Comparison of ENCODE assay signal across 9 mouse cellular contexts in the genomic region with DNA sequence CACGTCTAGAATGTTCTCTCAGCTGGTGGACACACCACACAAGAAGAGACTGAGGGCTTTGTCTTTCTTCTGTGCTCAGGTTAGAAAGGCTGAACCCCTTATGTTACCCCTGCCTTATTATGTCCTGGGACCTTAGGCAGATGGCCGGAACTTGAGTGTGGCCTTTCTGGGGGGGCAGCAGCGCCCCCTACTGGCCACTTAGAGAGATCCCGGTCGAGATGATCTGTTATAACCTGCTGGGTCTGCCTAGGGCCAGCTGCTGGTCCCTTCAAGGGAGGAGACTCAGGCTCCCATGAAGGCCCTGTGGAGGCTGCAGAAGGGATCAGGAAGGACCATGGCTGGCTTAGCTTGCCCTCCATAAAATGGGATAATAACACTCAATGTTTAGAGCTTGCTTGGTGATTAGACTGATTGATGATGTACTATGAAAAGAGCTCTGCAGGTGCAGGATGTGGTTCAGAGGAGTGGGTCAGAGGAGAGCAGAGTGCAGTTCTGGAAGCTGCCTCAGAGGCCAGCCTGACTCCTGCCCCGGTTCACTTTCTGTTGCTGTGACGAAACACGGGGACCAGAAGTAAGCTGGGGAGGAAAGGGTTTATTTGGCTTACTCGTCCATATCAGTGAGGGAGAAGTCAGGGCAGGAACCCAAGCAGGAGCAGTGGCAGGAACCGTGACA. TPM values are rescaled to one million over a fixed set of nuclear protein-coding genes. Genes with fewer than 3 reads are reported as not detected.
DNase-seq lines count a peak whose midpoint lies in the region; ATAC-seq lines count a peak whose summit lies in the region.
"Had no signal": no experiment of that assay in that cellular context is flagged by ENCODE, and none has a peak within 500 bp of the region (broad histone marks: within the 10 kb centered on the region; RNA-seq: fewer than 3 reads in every experiment).

No protein-coding gene starts in this region.

- H3K4me2 ChIP-seq in stomach, embryonic 15.5 days, result no peak overlapping the region
- H3K4me2 ChIP-seq: liver, embryonic 13.5 days had no signal

- WGBS in heart, embryonic 10.5 days, result 27% methylated on average over 10 of the region's 10 CpGs
- WGBS in limb, embryonic 10.5 days, result 42% methylated on average over 10 of the region's 10 CpGs
- WGBS in stomach, embryonic 15.5 days, result 33% methylated on average over 10 of the region's 10 CpGs

- H3K36me3 ChIP-seq in heart, embryonic 10.5 days, result no peaks in the 10 kb centered on the region
- no peaks in the 10 kb centered on the region for H3K36me3 ChIP-seq in limb, embryonic 10.5 days
- H3K36me3 ChIP-seq in stomach, embryonic 15.5 days, result no peaks in the 10 kb centered on the region
- H3K36me3 ChIP-seq: liver, embryonic 13.5 days had no signal

- peak; percentile 95 for DNase-seq in heart, adult 11 months
- no peak for DNase-seq in heart, embryonic 10.5 days (ENCODE audit: low spot score)
- DNase-seq in 3134 (ENCODE audit: extremely low read depth, insufficient read length, low spot score) (peak; percentile 38), NIH3T3 (ENCODE audit: low read depth) (peak; percentile 75)
- DNase-seq in cerebellum, postnatal 25 days, result peak; percentile 58 to 68
- DNase-seq in limb, embryonic 10.5 days (ENCODE audit: low spot score), result peak; percentile 60
- DNase-seq in frontal cortex, postnatal 36 days (ENCODE audit: low spot score in 2 of 2), result no peak
- DNase-seq: liver, embryonic 13.5 days had no signal

- peaks cover 10% of the 10 kb centered on the region; the same call in 1 of the 2 replicates for H3K4me1 ChIP-seq in heart, embryonic 10.5 days
- H3K4me1 ChIP-seq in limb, embryonic 10.5 days, result peaks cover 37% of the 10 kb centered on the region
- H3K4me1 ChIP-seq in stomach, embryonic 15.5 days, result no peaks in the 10 kb centered on the region
- H3K4me1 ChIP-seq: liver, embryonic 13.5 days had no signal

- peaks cover 52% of the 10 kb centered on the region for H3K27me3 ChIP-seq in heart, embryonic 10.5 days (ENCODE audit: insufficient read depth, poor library complexity, severe bottlenecking)
- peaks cover 21% of the 10 kb centered on the region; the same call in 1 of the 2 replicates for H3K27me3 ChIP-seq in limb, embryonic 10.5 days (ENCODE audit: low read depth, poor library complexity, severe bottlenecking)
- H3K27me3 ChIP-seq in stomach, embryonic 15.5 days (replicated peaks), result no peaks in the 10 kb centered on the region

- no peak overlapping the region for H3K9ac ChIP-seq in stomach, embryonic 15.5 days
- H3K9ac ChIP-seq: liver, embryonic 13.5 days had no signal

- no peak overlapping the region for H3K27ac ChIP-seq in heart, embryonic 10.5 days
- no peak overlapping the region for H3K27ac ChIP-seq in limb, embryonic 10.5 days
- no peak overlapping the region for H3K27ac ChIP-seq in stomach, embryonic 15.5 days
- H3K27ac ChIP-seq: liver, embryonic 13.5 days had no signal

- no peak overlapping the region for H3K4me3 ChIP-seq in heart, embryonic 10.5 days
- H3K4me3 ChIP-seq in limb, embryonic 10.5 days, result no peak overlapping the region
- no peak overlapping the region for H3K4me3 ChIP-seq in stomach, embryonic 15.5 days (replicated peaks)
- H3K4me3 ChIP-seq: liver, embryonic 13.5 days had no signal

- peak; percentile 20; the same call in 1 of the 2 replicates for ATAC-seq in stomach, embryonic 15.5 days (ENCODE audit: insufficient read depth, low FRiP score, low read depth)

- no peaks in the 10 kb centered on the region for H3K9me3 ChIP-seq in heart, embryonic 10.5 days
- no peaks in the 10 kb centered on the region for H3K9me3 ChIP-seq in limb, embryonic 10.5 days (replicated peaks)
- H3K9me3 ChIP-seq in stomach, embryonic 15.5 days, result no peaks in the 10 kb centered on the region
- H3K9me3 ChIP-seq: liver, embryonic 13.5 days had no signal

RNA-seq across cellular contexts. Expression of gene Cyp11a1, which starts 15.6 kb away (rescaled TPM):
- polyA plus RNA-seq in heart, embryonic 10.5 days (2016; fragmentation: Nextera tagmentation; extraction: Ambion mirVana), result 0.10 TPM in 1 of 2 replicates, not detected in the other
- 0.26 TPM in 1 of 2 replicates, not detected in the other for polyA plus RNA-seq in limb, embryonic 10.5 days (2016; fragmentation: Nextera tagmentation; extraction: Ambion mirVana)
- 4.2 and 5.4 TPM in 2 replicates for polyA plus RNA-seq in stomach, embryonic 15.5 days (2015; fragmentation: Nextera tagmentation; extraction: Ambion mirVana)

RNA-seq across cellular contexts. Expression of gene Sema7a, which starts 50.7 kb away (rescaled TPM):
- polyA plus RNA-seq in heart, embryonic 10.5 days (2016; fragmentation: Nextera tagmentation; extraction: Ambion mirVana), result 0.16 TPM in 1 of 2 replicates, not detected in the other
- 0.20 and 0.26 TPM in 2 replicates for polyA plus RNA-seq in limb, embryonic 10.5 days (2016; fragmentation: Nextera tagmentation; extraction: Ambion mirVana)
- polyA plus RNA-seq in stomach, embryonic 15.5 days (2015; fragmentation: Nextera tagmentation; extraction: Ambion mirVana), result 0.57 and 0.71 TPM in 2 replicates
- polyA plus RNA-seq: liver, embryonic 13.5 days had no signal

Comparison
In these comparisons a context has a peak if more than half of its experiments do, and no peak if none do; other contexts are left out.
1. DNase-seq: peak in heart, adult 11 months (single experiment), 3134 (single experiment), NIH3T3 (single experiment), cerebellum, postnatal 25 days (2 of 2) and limb, embryonic 10.5 days (single experiment); none in heart, embryonic 10.5 days (single experiment) and frontal cortex, postnatal 36 days (0 of 2).